Mouse (Mus musculus) kidney, embryonic 14.5 days (tissue): ENCODE data around the gene Cdc37. TPM values are rescaled to one million over a fixed set of nuclear protein-coding genes. Genes with fewer than 3 reads are reported as not detected.

ENCODE experiments used
- ATAC-seq: fragments of 200-750 bp; cut with Nextera tagmentation; 2 replicates; pipeline ENCODE4 v1.8.0; 2017; ENCODE audit warnings: moderate number of reproducible peaks, mild to moderate bottlenecking, moderate TSS enrichment, moderate library complexity; ENCODE audit not compliant: low FRiP score, low TSS enrichment
- H3K27ac ChIP-seq: fragments of 300-500 bp; sonication (generic); 2 replicates; pipeline ENCODE4 v1.5.1; 2014; ENCODE audit warnings: low read depth, mild to moderate bottlenecking, low read length, moderate library complexity, mixed read lengths
- H3K27me3 ChIP-seq: fragments of 300-500 bp; sonication (generic); 2 replicates; pipeline ENCODE4 v1.6.1; 2014; ENCODE audit warnings: mild to moderate bottlenecking, low read length; ENCODE audit not compliant: control insufficient read depth, insufficient read depth
- H3K36me3 ChIP-seq: fragments of 300-500 bp; sonication (generic); 2 replicates; pipeline ENCODE4 v1.6.1; 2014; ENCODE audit warnings: low read length, mixed read lengths; ENCODE audit not compliant: control insufficient read depth, insufficient read depth
- H3K4me1 ChIP-seq: fragments of 300-500 bp; sonication (generic); 2 replicates; pipeline ENCODE4 v1.6.1; 2014; ENCODE audit warnings: low read length, mixed read lengths; ENCODE audit not compliant: control insufficient read depth, insufficient read depth
- H3K4me2 ChIP-seq: fragments of 300-500 bp; sonication (generic); replicated peaks from 2 replicates; pipeline ENCODE4 v1.6.1; 2014; ENCODE audit warnings: low read depth, mild to moderate bottlenecking, low read length
- H3K4me3 ChIP-seq: fragments of 300-500 bp; sonication (generic); 2 replicates; pipeline ENCODE4 v1.5.1; 2014; ENCODE audit warnings: mild to moderate bottlenecking, low read length
- H3K9ac ChIP-seq: fragments of 300-500 bp; sonication (generic); 2 replicates; pipeline ENCODE4 v1.6.1; 2014; ENCODE audit warnings: low read depth, mild to moderate bottlenecking, low read length, moderate library complexity
- H3K9me3 ChIP-seq: fragments of 300-500 bp; sonication (generic); 2 replicates; pipeline ENCODE4 v1.6.1; 2016; ENCODE audit warnings: low read length; ENCODE audit not compliant: control insufficient read depth
- WGBS: fragments of 180-500 bp; shearing (Covaris S2); extraction: QIAGEN DNeasy Blood & Tissue Kit; methylation state at CpG from one replicate; pipeline ENCODE4 v1.1.7; 2014; 5-methylcytosine and 5-hydroxymethylcytosine counted together
- polyA plus RNA-seq: library from polyadenylated mRNA; unstranded; fragments of >200 nt; fragmentation: Nextera tagmentation; extraction: Ambion mirVana; gene quantifications from 2 replicates; pipeline ENCODE4 v1.2.1, GENCODE M21; 2014

Cdc37 gene
- polyA plus RNA-seq, 1 experiment from 2014 or later = 377 TPM

GRCm38 (mm10) chr9:21146722-21147121, 3.1 kb downstream of the Cdc37 start:
- peak; percentile 32 for ATAC-seq
- 31% methylated on average over 10 of the region's 10 CpGs for WGBS
- peak overlapping the region; percentile 53; the same call in 1 of the 2 replicates for H3K27ac ChIP-seq

GRCm38 (mm10) chr9:21145431-21145830, 4.4 kb downstream of the Cdc37 start:
- peaks cover 59% of the 10 kb centered on the region for H3K36me3 ChIP-seq
- peak overlapping the region; percentile 23; the same call in 1 of the 2 replicates for H3K9ac ChIP-seq
- H3K4me3 ChIP-seq = no peak overlapping the region
- H3K4me1 ChIP-seq = peaks cover 31% of the 10 kb centered on the region
- no peak overlapping the region for H3K27ac ChIP-seq
- no peaks in the 10 kb centered on the region for H3K27me3 ChIP-seq
- WGBS = 91% methylated on average over 4 of the region's 4 CpGs
- ATAC-seq = no peak
- no peaks in the 10 kb centered on the region for H3K9me3 ChIP-seq
- no peak overlapping the region for H3K4me2 ChIP-seq

More at GRCm38 (mm10) chr9:21146722-21147121, 3.1 kb downstream of the Cdc37 start:
- Histone ChIP-seq H3K4me3 (peak overlapping the region; percentile 10; the same call in 1 of the 2 replicates), H3K9me3 (no peaks in the 10 kb centered on the region), H3K4me1 (peaks cover 31% of the 10 kb centered on the region), H3K36me3 (peaks cover 46% of the 10 kb centered on the region), H3K4me2 (peak overlapping the region; percentile 34), H3K9ac (peak overlapping the region; percentile 48), H3K27me3 (no peaks in the 10 kb centered on the region)

DNA sequence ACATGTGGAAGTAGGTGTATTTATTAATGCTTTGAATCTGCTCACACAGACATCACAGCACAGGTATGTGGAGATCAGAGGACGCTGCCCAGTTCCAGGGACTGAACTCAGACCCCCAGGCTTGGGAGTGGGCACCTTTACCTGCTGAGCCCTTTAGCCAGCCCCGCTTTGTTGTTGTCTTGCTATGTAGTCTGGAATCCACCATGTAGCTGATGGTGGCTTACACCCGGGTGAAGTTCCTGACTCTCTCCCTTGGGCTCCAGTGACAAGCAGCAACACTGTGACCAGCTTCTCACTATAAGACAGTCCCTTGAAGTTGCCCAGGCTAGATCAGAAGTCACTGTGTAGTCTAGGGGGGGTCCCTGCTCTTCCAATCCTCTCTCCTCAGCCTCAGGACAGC, 5.4 kb downstream of the Cdc37 start:
- Histone ChIP-seq H3K9me3 (no peaks in the 10 kb centered on the region), H3K4me3 (no peak overlapping the region), H3K4me1 (peaks cover 31% of the 10 kb centered on the region), H3K4me2 (no peak overlapping the region), H3K27ac (no peak overlapping the region), H3K27me3 (no peaks in the 10 kb centered on the region), H3K9ac (no peak overlapping the region), H3K36me3 (peaks cover 70% of the 10 kb centered on the region)
- no peak for ATAC-seq
- 97% methylated on average over 3 of the region's 3 CpGs for WGBS

GRCm38 (mm10) chr9:21141922-21142321, 7.9 kb downstream of the Cdc37 start:
- 91% methylated on average over 14 of the region's 14 CpGs for WGBS

DNA sequence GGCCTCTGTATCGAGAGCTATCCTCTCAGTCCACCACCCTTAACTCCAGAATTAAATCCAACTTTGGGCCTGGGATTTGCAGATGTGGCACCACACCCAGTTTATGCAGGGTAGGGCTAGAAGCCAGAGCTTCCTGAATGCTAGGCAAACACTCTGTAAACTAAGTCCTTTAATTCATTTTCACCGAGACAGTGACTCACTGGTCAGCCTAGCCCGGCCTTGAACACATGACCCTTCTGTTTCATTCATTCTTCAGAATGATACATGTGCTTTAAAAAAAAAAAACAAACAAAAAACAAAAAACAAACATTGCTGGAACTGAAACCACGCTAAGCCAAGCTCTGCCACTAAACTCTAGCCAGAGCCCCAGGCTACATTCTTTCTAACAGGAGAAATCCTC, 11.4 kb downstream of the Cdc37 start:
- no peaks in the 10 kb centered on the region for H3K9me3 ChIP-seq
- H3K36me3 ChIP-seq = peaks cover 60% of the 10 kb centered on the region
- H3K27me3 ChIP-seq = no peaks in the 10 kb centered on the region
- H3K4me2 ChIP-seq = no peak overlapping the region
- ATAC-seq = no peak
- no peak overlapping the region for H3K4me3 ChIP-seq
- WGBS = 82% methylated on average over 4 of the region's 4 CpGs
- H3K9ac ChIP-seq = no peak overlapping the region
- H3K4me1 ChIP-seq = no peaks in the 10 kb centered on the region
- H3K27ac ChIP-seq = no peak overlapping the region

More at GRCm38 (mm10) chr9:21141922-21142321, 7.9 kb downstream of the Cdc37 start:
- H3K36me3 ChIP-seq = peaks cover 90% of the 10 kb centered on the region
- no peak overlapping the region for H3K4me3 ChIP-seq
- no peak overlapping the region for H3K9ac ChIP-seq
- no peaks in the 10 kb centered on the region for H3K27me3 ChIP-seq
- H3K4me2 ChIP-seq = no peak overlapping the region
- ATAC-seq = no peak
- H3K9me3 ChIP-seq = no peaks in the 10 kb centered on the region
- no peak overlapping the region for H3K27ac ChIP-seq
- peaks cover 8% of the 10 kb centered on the region for H3K4me1 ChIP-seq

GRCm38 (mm10) chr9:21137229-21137628, 12.6 kb downstream of the Cdc37 start:
- H3K9me3 ChIP-seq = no peaks in the 10 kb centered on the region

GRCm38 (mm10) chr9:21136401-21136800, 13.4 kb downstream of the Cdc37 start:
- Histone ChIP-seq H3K9ac (no peak overlapping the region), H3K9me3 (no peaks in the 10 kb centered on the region), H3K36me3 (peaks cover 40% of the 10 kb centered on the region), H3K4me1 (no peaks in the 10 kb centered on the region), H3K4me2 (no peak overlapping the region), H3K4me3 (no peak overlapping the region), H3K27me3 (no peaks in the 10 kb centered on the region), H3K27ac (no peak overlapping the region)
- WGBS = 83% methylated on average over 6 of the region's 6 CpGs
- no peak for ATAC-seq

More at GRCm38 (mm10) chr9:21137229-21137628, 12.6 kb downstream of the Cdc37 start:
- no peak overlapping the region for H3K4me3 ChIP-seq
- H3K36me3 ChIP-seq = peaks cover 48% of the 10 kb centered on the region
- no peak overlapping the region for H3K27ac ChIP-seq
- WGBS = 53% methylated on average over 3 of the region's 3 CpGs
- no peak overlapping the region for H3K9ac ChIP-seq
- no peaks in the 10 kb centered on the region for H3K4me1 ChIP-seq
- ATAC-seq = peak; percentile 18; the same call in 1 of the 2 replicates
- H3K27me3 ChIP-seq = no peaks in the 10 kb centered on the region
- no peak overlapping the region for H3K4me2 ChIP-seq

DNA sequence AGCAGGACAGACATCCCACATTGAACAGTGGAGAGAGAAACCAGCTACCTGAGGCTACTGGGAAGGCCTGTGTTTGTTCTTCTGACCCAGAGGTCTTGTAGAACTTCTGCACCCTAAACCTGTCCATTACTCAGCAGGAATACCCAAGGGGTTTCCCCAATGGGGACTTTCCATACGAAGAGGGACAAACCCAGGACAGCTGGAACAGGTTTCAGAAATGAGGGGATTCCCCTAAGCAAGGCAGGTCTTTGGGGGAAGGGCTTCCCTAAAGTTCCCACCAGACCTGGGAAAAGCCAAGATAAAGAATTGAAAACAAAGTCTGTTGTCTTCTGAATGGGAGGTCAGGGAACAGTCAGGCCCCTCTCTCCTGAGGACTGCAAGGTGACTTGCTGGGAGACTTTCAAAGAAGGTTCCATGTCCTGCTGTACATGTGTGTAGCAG, 13.8 kb downstream of the Cdc37 start:
- Histone ChIP-seq H3K4me2 (no peak overlapping the region), H3K9me3 (no peaks in the 10 kb centered on the region), H3K27me3 (no peaks in the 10 kb centered on the region), H3K9ac (no peak overlapping the region), H3K36me3 (peaks cover 36% of the 10 kb centered on the region), H3K4me3 (no peak overlapping the region), H3K4me1 (no peaks in the 10 kb centered on the region), H3K27ac (no peak overlapping the region)
- no peak for ATAC-seq
- WGBS = 81% methylated on average over 1 of the region's 1 CpGs

GRCm38 (mm10) chr9:21135329-21135890, 14.4 kb downstream of the Cdc37 start:
- Histone ChIP-seq H3K4me1 (0 out of 2 replicates have a peak, but pooled peaks cover 2% of the 10 kb centered on the region), H3K9ac (no peak overlapping the region), H3K4me3 (no peak overlapping the region), H3K9me3 (no peaks in the 10 kb centered on the region), H3K27ac (no peak overlapping the region), H3K27me3 (no peaks in the 10 kb centered on the region), H3K4me2 (no peak overlapping the region), H3K36me3 (peaks cover 30% of the 10 kb centered on the region)
- WGBS = 82% methylated on average over 4 of the region's 4 CpGs
- ATAC-seq = no peak
